Mouse (Mus musculus) ES-Bruce4 (cell line): ENCODE data around the gene Ube2cbp.

ENCODE experiments used
- CTCF ChIP-seq: IDR thresholded peaks from one replicate; pipeline ENCODE4 v1.8.1; 2011; ENCODE audit warnings: low read depth, low read length
- EP300 ChIP-seq: IDR thresholded peaks from 2 replicates; pipeline ENCODE4 v1.6.1; 2011; ENCODE audit warnings: low read depth, low read length; ENCODE audit not compliant: insufficient read depth
- POLR2A ChIP-seq: IDR thresholded peaks from one replicate; pipeline ENCODE4 v1.8.1; 2011; ENCODE audit warnings: low read length; ENCODE audit not compliant: insufficient read depth

GRCm38 (mm10) chr9:86298131-86298530, 166.6 kb downstream of the Ube2cbp start:
- TF ChIP-seq CTCF (no peak), POLR2A (no peak), EP300 (no peak)
